Mouse (Mus musculus) heart, postnatal 0 days (tissue): ENCODE data around the gene Fat2. TPM values are rescaled to one million over a fixed set of nuclear protein-coding genes. Genes with fewer than 3 reads are reported as not detected.

Experiments used
- ATAC-seq: fragments of 200-750 bp; cut with Nextera tagmentation; 2 replicates; pipeline ENCODE4 v1.8.0; 2017; ENCODE audit warnings: low read depth, moderate number of reproducible peaks, moderate library complexity; ENCODE audit not compliant: insufficient read depth
- DNase-seq: peaks from one replicate; pipeline ENCODE4 v3.0.0-alpha.2; 2016; ENCODE audit warnings: low spot score
- H3K27ac ChIP-seq: fragments of 300-500 bp; sonication (generic); 2 replicates; pipeline ENCODE4 v1.5.1; 2014; ENCODE audit warnings: low read depth, mild to moderate bottlenecking
- H3K27me3 ChIP-seq: fragments of 300-500 bp; sonication (generic); 2 replicates; pipeline ENCODE4 v1.6.1; 2014; ENCODE audit warnings: low read length, mixed read lengths; ENCODE audit not compliant: control insufficient read depth, insufficient read depth
- H3K36me3 ChIP-seq: fragments of 300-500 bp; sonication (generic); replicated peaks from 2 replicates; pipeline ENCODE4 v1.6.1; 2014; ENCODE audit warnings: low read length, mixed read lengths; ENCODE audit not compliant: control insufficient read depth, insufficient read depth
- H3K4me1 ChIP-seq: fragments of 300-500 bp; sonication (generic); 2 replicates; pipeline ENCODE4 v1.6.1; 2014; ENCODE audit warnings: antibody characterized with exemption; ENCODE audit not compliant: control insufficient read depth, insufficient read depth
- H3K4me2 ChIP-seq: fragments of 300-500 bp; sonication (generic); 2 replicates; pipeline ENCODE4 v1.6.1; 2014; ENCODE audit warnings: low read depth, mild to moderate bottlenecking, low read length, moderate library complexity
- H3K4me3 ChIP-seq: fragments of 300-500 bp; sonication (generic); 2 replicates; pipeline ENCODE4 v1.5.1; 2014; ENCODE audit warnings: low read depth, low read length
- H3K9ac ChIP-seq: fragments of 300-500 bp; sonication (generic); replicated peaks from 2 replicates; pipeline ENCODE4 v1.6.1; 2014; ENCODE audit warnings: low read depth, low read length, mixed read lengths
- H3K9me3 ChIP-seq: fragments of 300-500 bp; sonication (generic); replicated peaks from 2 replicates; pipeline ENCODE4 v1.6.1; 2016; ENCODE audit warnings: low read length; ENCODE audit not compliant: control insufficient read depth
- CTCF ChIP-seq: IDR thresholded peaks from 2 replicates; pipeline ENCODE4 v1.5.1; 2016; ENCODE audit warnings: antibody characterized with exemption, control low read depth, low read depth
- EP300 ChIP-seq: IDR thresholded peaks from 2 replicates; pipeline ENCODE4 v1.6.1; 2016; ENCODE audit warnings: antibody characterized with exemption, low read depth
- WGBS: fragments of 180-500 bp; shearing (Covaris S2); extraction: QIAGEN DNeasy Blood & Tissue Kit; methylation state at CpG from one replicate; pipeline ENCODE4 v1.1.7; 2014; 5-methylcytosine and 5-hydroxymethylcytosine counted together
- polyA plus RNA-seq: library from polyadenylated mRNA; unstranded; fragments of >200 nt; fragmentation: Nextera tagmentation; extraction: Ambion mirVana; gene quantifications from 2 replicates; pipeline ENCODE4 v1.2.1, GENCODE M21; 2015
- total RNA-seq: library from RNA; depleted of rRNA; stranded (reverse); fragments of >200 nt; gene quantifications from 2 replicates; pipeline ENCODE4 v1.2.3, GENCODE M21; 2014; ENCODE audit warnings: low replicate concordance

Fat2 gene
- total and polyA plus RNA-seq, 2 experiments from 2014 or later: 0.01 to 1.1 TPM

- H3K9ac ChIP-seq: no peak overlapping the region
- TF ChIP-seq EP300: no peak
- no peak for TF ChIP-seq CTCF
- H3K27ac ChIP-seq: no peak overlapping the region
- DNase-seq (no peak), ATAC-seq (no peak)
- no peaks in the 10 kb centered on the region for H3K4me1 ChIP-seq
- no peak overlapping the region for H3K4me3 ChIP-seq
- no peaks in the 10 kb centered on the region for H3K36me3 ChIP-seq
- H3K9me3 ChIP-seq: no peaks in the 10 kb centered on the region
- H3K27me3 ChIP-seq: no peaks in the 10 kb centered on the region
- no peak overlapping the region for H3K4me2 ChIP-seq
- WGBS: 58% methylated on average over 2 of the region's 2 CpGs
Observed at GRCm38 (mm10) chr11:55320990-55321389, 15.4 kb downstream of the Fat2 start.

- Histone ChIP-seq H3K27ac (no peak overlapping the region), H3K36me3 (no peaks in the 10 kb centered on the region), H3K4me2 (no peak overlapping the region), H3K27me3 (0 out of 2 replicates have a peak, but pooled peaks cover 9% of the 10 kb centered on the region), H3K4me3 (no peak overlapping the region), H3K9me3 (no peaks in the 10 kb centered on the region), H3K4me1 (no peaks in the 10 kb centered on the region), H3K9ac (no peak overlapping the region)
- WGBS: 66% methylated on average over 6 of the region's 6 CpGs
- TF ChIP-seq EP300: no peak
- no peak for TF ChIP-seq CTCF
- ATAC-seq (no peak), DNase-seq (no peak)
Observed at GRCm38 (mm10) chr11:55315966-55316365, 20.4 kb downstream of the Fat2 start.

- Histone ChIP-seq H3K36me3 (no peaks in the 10 kb centered on the region), H3K27ac (no peak overlapping the region), H3K27me3 (0 out of 2 replicates have a peak, but pooled peaks cover 9% of the 10 kb centered on the region), H3K9ac (no peak overlapping the region), H3K4me2 (no peak overlapping the region), H3K4me1 (no peaks in the 10 kb centered on the region), H3K4me3 (no peak overlapping the region), H3K9me3 (no peaks in the 10 kb centered on the region)
- TF ChIP-seq EP300 (no peak), CTCF (no peak)
- ATAC-seq (no peak), DNase-seq (no peak)
- 39% methylated on average over 2 of the region's 2 CpGs for WGBS
Observed at GRCm38 (mm10) chr11:55314704-55315047, 21.7 kb downstream of the Fat2 start.

- 18% methylated on average over 29 of the region's 29 CpGs for WGBS
- no peak overlapping the region for H3K4me2 ChIP-seq
- no peak for DNase-seq
- H3K27me3 ChIP-seq: 0 out of 2 replicates have a peak, but pooled peaks cover 9% of the 10 kb centered on the region
- no peaks in the 10 kb centered on the region for H3K36me3 ChIP-seq
- no peaks in the 10 kb centered on the region for H3K9me3 ChIP-seq
- TF ChIP-seq CTCF (no peak), EP300 (no peak)
- no peak overlapping the region for H3K9ac ChIP-seq
- no peak overlapping the region for H3K4me3 ChIP-seq
- no peak overlapping the region for H3K27ac ChIP-seq
- ATAC-seq: no peak
- H3K4me1 ChIP-seq: no peaks in the 10 kb centered on the region
Observed at GRCm38 (mm10) chr11:55313768-55314703, 22.3 kb downstream of the Fat2 start.

- no peaks in the 10 kb centered on the region for H3K4me1 ChIP-seq
- no peaks in the 10 kb centered on the region for H3K9me3 ChIP-seq
- no peak overlapping the region for H3K27ac ChIP-seq
- DNase-seq: no peak
- no peak overlapping the region for H3K9ac ChIP-seq
- no peak for ATAC-seq
- WGBS: 41% methylated on average over 4 of the region's 4 CpGs
- no peaks in the 10 kb centered on the region for H3K36me3 ChIP-seq
- no peaks in the 10 kb centered on the region; the same call in 1 of the 2 replicates for H3K27me3 ChIP-seq
- TF ChIP-seq CTCF (no peak), EP300 (no peak)
- H3K4me2 ChIP-seq: no peak overlapping the region
- H3K4me3 ChIP-seq: no peak overlapping the region
Observed at GRCm38 (mm10) chr11:55302350-55302749, 34.0 kb downstream of the Fat2 start.
